Mouse (Mus musculus): ENCODE results near the gene Lrrk1. TPM values are rescaled to one million over a fixed set of nuclear protein-coding genes. Genes with fewer than 3 reads are reported as not detected.

The Lrrk1 gene
- total and polyA plus RNA-seq, 3 experiments: 5.0 to 16.9 (median 13.6) TPM

DNA sequence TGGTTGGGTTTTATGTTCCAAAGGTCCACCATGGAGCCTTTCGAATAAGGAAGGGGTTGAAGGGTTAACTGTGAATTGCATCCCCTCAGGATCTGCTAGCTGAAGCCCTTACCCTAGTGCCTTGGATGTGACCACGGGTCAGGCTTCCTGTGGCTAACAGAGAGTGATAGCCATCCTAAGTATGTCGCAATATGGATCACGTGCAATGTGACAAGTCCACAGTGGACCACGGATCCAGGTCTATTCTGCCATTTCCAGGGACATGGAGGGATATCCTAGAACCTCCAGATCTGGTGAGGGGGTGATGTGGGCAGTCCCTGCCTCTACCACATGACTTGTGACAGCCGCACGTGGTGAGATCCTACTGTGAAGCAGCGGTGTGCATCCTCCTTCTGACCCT lies 133.2 kb downstream of the Lrrk1 start:
- Histone ChIP-seq H3K4me2 (ENCODE audit: insufficient read depth, low read depth, poor library complexity, severe bottlenecking) (no peak overlapping the region), H3K4me1 (ENCODE audit: control insufficient read depth in 1 of 2, insufficient read depth in 2 of 2) (peaks cover 0 to 3% of the 10 kb centered on the region in 2 experiments; a peak in 1 of 4 replicates), H3K36me3 (replicated peaks in 1 of 2; ENCODE audit: control insufficient read depth in 1 of 2, insufficient read depth in 1 of 2, low read length in 1 of 2) (peaks cover 0 to 22% of the 10 kb centered on the region in 2 experiments), H3K9me3 (replicated peaks; ENCODE audit: low read length) (no peaks in the 10 kb centered on the region), H3K27me3 (replicated peaks) (no peaks in the 10 kb centered on the region), H3K27ac (ENCODE audit: insufficient read depth, low read depth) (no peak overlapping the region), H3K79me2 (replicated peaks; ENCODE audit: control insufficient read depth, extremely low read depth, insufficient read depth, poor library complexity, severe bottlenecking) (no peaks in the 10 kb centered on the region), H3K4me3 (replicated peaks in 1 of 3; ENCODE audit: low read depth in 2 of 3, low read length in 2 of 3, poor library complexity in 1 of 3) (no peak overlapping the region), H3K9ac (ENCODE audit: insufficient read depth, low read depth) (no peak overlapping the region)
- dilution Hi-C loops (cut with MboI; ENCODE audit: extremely low pct_ligation_motif_present, extremely low pct_unique_long_range_greater_than_20kb, low sequenced_read_pairs): no loop called here
- TF ChIP-seq POLR2A (IDR thresholded peaks at IDR 0.05; ENCODE audit: low read depth, low read length): no peak
- no peak for TF ChIP-seq MAZ (IDR thresholded peaks at IDR 0.05; ENCODE audit: low read depth, low read length)
- no peak for TF ChIP-seq MEF2A (IDR thresholded peaks at IDR 0.05; ENCODE audit: borderline replicate concordance, low read depth, low read length)
- no peak for TF ChIP-seq BHLHE40 (IDR thresholded peaks at IDR 0.05; ENCODE audit: low read depth, low read length)
- TF ChIP-seq CTCF (conservative IDR thresholded peaks at IDR 0.05 in 1 of 2, IDR thresholded peaks at IDR 0.05 in 1 of 2; ENCODE audit: low read depth in 2 of 2, low read length in 2 of 2): no peak
- no peak for TF ChIP-seq ZMIZ1 (IDR thresholded peaks at IDR 0.05; ENCODE audit: low read depth, low read length)
- TF ChIP-seq USF1 (IDR thresholded peaks at IDR 0.05; ENCODE audit: low read depth, low read length): no peak
- no peak for TF ChIP-seq PAX5 (IDR thresholded peaks at IDR 0.05; ENCODE audit: low read length)
- TF ChIP-seq SMC3 (IDR thresholded peaks at IDR 0.05; ENCODE audit: low read depth, low read length): no peak
- TF ChIP-seq MXI1 (IDR thresholded peaks at IDR 0.05; ENCODE audit: low read depth, low read length): no peak
- no peak for DNase-seq (ENCODE audit: extremely low read depth)
- in situ Hi-C loops (cut with MboI; ENCODE audit: low pct_ligation_motif_present, low pct_unique_long_range_greater_than_20kb, low sequenced_read_pairs): no loop called here

GRCm38 (mm10) chr7:66253975-66254651 lies 134.0 kb downstream of the Lrrk1 start:
- no peak for DNase-seq (ENCODE audit: extremely low read depth)
- Histone ChIP-seq H3K4me2 (ENCODE audit: insufficient read depth, low read depth, poor library complexity, severe bottlenecking) (no peak overlapping the region), H3K79me2 (replicated peaks; ENCODE audit: control insufficient read depth, extremely low read depth, insufficient read depth, poor library complexity, severe bottlenecking) (no peaks in the 10 kb centered on the region), H3K27me3 (replicated peaks) (no peaks in the 10 kb centered on the region), H3K4me3 (replicated peaks in 1 of 3; ENCODE audit: low read depth in 2 of 3, low read length in 2 of 3, poor library complexity in 1 of 3) (no peak overlapping the region), H3K27ac (ENCODE audit: insufficient read depth, low read depth) (no peak overlapping the region), H3K4me1 (ENCODE audit: control insufficient read depth in 1 of 2, insufficient read depth in 2 of 2) (peaks cover 0 to 3% of the 10 kb centered on the region in 2 experiments; a peak in 1 of 4 replicates), H3K9me3 (replicated peaks; ENCODE audit: low read length) (no peaks in the 10 kb centered on the region), H3K9ac (ENCODE audit: insufficient read depth, low read depth) (no peak overlapping the region), H3K36me3 (replicated peaks in 1 of 2; ENCODE audit: control insufficient read depth in 1 of 2, insufficient read depth in 1 of 2, low read length in 1 of 2) (peaks cover 0 to 13% of the 10 kb centered on the region in 2 experiments)
- TF ChIP-seq MEF2A (IDR thresholded peaks at IDR 0.05; ENCODE audit: borderline replicate concordance, low read depth, low read length) (no peak), PAX5 (IDR thresholded peaks at IDR 0.05; ENCODE audit: low read length) (no peak), MAFK (IDR thresholded peaks at IDR 0.05; ENCODE audit: insufficient replicate concordance, low read length) (no peak), E2F4 (IDR thresholded peaks at IDR 0.05; ENCODE audit: insufficient replicate concordance, low read depth, low read length) (no peak), KAT2A (IDR thresholded peaks at IDR 0.05; ENCODE audit: insufficient replicate concordance, low read length) (no peak), RAD21 (IDR thresholded peaks at IDR 0.05; ENCODE audit: low read depth, low read length) (no peak), CHD1 (IDR thresholded peaks at IDR 0.05; ENCODE audit: low read depth, low read length) (no peak), NRF1 (IDR thresholded peaks at IDR 0.05; ENCODE audit: low read depth, low read length) (no peak), RCOR1 (conservative IDR thresholded peaks at IDR 0.05; ENCODE audit: low read depth, low read length) (no peak), BHLHE40 (IDR thresholded peaks at IDR 0.05; ENCODE audit: low read depth, low read length) (no peak), TCF12 (IDR thresholded peaks at IDR 0.05; ENCODE audit: low read depth, low read length) (no peak)
- in situ Hi-C loops (cut with MboI; ENCODE audit: low pct_ligation_motif_present, low pct_unique_long_range_greater_than_20kb, low sequenced_read_pairs) (no loop called here), dilution Hi-C loops (cut with MboI; ENCODE audit: extremely low pct_ligation_motif_present, extremely low pct_unique_long_range_greater_than_20kb, low sequenced_read_pairs) (no loop called here)

Data from CH12.LX (cell line).